8 mouse cellular contexts compared by ENCODE assay signal in the genomic region with DNA sequence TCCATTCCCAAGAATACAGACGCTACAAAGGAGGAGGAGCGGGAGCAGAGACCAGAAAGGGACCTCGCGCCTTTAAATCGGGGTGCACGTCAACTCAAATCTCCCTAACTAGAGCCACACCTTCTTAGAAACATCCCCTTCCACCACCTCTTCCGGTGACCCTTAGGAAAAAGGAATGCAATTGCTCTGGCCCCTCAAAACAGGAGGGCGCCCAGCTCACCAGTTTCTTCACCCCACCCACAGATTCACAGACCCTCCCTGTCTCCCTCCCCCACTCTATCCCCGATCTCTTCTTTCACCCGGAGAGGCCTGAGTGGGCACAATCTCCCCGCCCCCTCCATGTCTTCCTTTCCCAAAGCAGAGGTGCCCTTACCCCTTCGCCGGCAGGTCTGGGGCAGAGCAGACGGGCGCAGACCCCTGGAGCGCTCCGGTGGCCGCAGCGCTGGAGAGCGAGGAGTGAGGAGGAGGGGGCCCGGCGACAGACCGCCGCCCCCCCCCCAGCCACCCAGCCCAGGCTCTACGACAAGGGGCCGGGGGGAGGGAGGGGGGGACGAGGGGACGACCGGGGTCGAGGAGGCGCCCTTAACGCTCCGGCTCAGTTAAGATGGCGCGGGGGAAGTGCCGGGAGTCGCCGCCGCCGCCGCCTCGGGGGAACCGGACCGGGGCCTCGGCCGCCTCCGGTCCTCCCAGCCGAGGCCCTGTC. TPM values are rescaled to one million over a fixed set of nuclear protein-coding genes. Genes with fewer than 3 reads are reported as not detected.
DNase-seq lines count a peak whose midpoint lies in the region; ATAC-seq and TF ChIP-seq lines count a peak whose summit lies in the region.

No protein-coding gene starts in this region.

- H3K4me1 ChIP-seq in cortical plate, adult 2 months (ENCODE audit: control insufficient read depth, insufficient read depth, low read length): peaks cover 2% of the 10 kb centered on the region; the same call in 1 of the 2 replicates
- H3K4me1 ChIP-seq in intestine, embryonic 15.5 days (replicated peaks): peaks cover 13% of the 10 kb centered on the region
- 0 out of 2 replicates have a peak, but pooled peaks cover 6% of the 10 kb centered on the region for H3K4me1 ChIP-seq in limb, embryonic 14.5 days (ENCODE audit: control insufficient read depth, insufficient read depth, low read length)
- H3K4me1 ChIP-seq in midbrain, embryonic 14.5 days (ENCODE audit: control insufficient read depth, insufficient read depth, low read length): peaks cover 19% of the 10 kb centered on the region
- H3K4me1 ChIP-seq in spleen, adult 2 months (ENCODE audit: control insufficient read depth, insufficient read depth, insufficient read length): peaks cover 5% of the 10 kb centered on the region; the same call in 1 of the 2 replicates

- 1% methylated on average over 41 of the region's 48 CpGs for WGBS in intestine, embryonic 15.5 days
- WGBS in limb, embryonic 14.5 days: under 1% methylated on average over 23 of the region's 48 CpGs
- WGBS in midbrain, embryonic 14.5 days: under 1% methylated on average over 36 of the region's 48 CpGs
- 1% methylated on average over 38 of the region's 48 CpGs for WGBS in spleen, adult 2 months

- H3K9ac ChIP-seq in intestine, embryonic 15.5 days: peak overlapping the region; percentile 99
- H3K9ac ChIP-seq in limb, embryonic 14.5 days (ENCODE audit: low read depth, low read length, severe bottlenecking): peak overlapping the region; percentile 99
- H3K9ac ChIP-seq in midbrain, embryonic 14.5 days (replicated peaks; ENCODE audit: low read length): peak overlapping the region; percentile 99

- peak overlapping the region; percentile 77 for H3K4me3 ChIP-seq in cortical plate, adult 2 months (ENCODE audit: insufficient read depth, low read length)
- peak overlapping the region; percentile 98 for H3K4me3 ChIP-seq in intestine, embryonic 15.5 days (replicated peaks)
- peak overlapping the region; percentile 99 for H3K4me3 ChIP-seq in limb, embryonic 14.5 days (replicated peaks; ENCODE audit: low read length)
- H3K4me3 ChIP-seq in midbrain, embryonic 14.5 days (replicated peaks; ENCODE audit: low read depth, low read length): peak overlapping the region; percentile 98
- H3K4me3 ChIP-seq in spleen, adult 2 months (ENCODE audit: extremely low read depth, insufficient read depth, insufficient read length): peak overlapping the region; percentile 85

- peak overlapping the region; percentile 87 for H3K4me2 ChIP-seq in intestine, embryonic 15.5 days (replicated peaks)
- peak overlapping the region; percentile 82 for H3K4me2 ChIP-seq in limb, embryonic 14.5 days (replicated peaks; ENCODE audit: low read depth, low read length, severe bottlenecking)
- H3K4me2 ChIP-seq in midbrain, embryonic 14.5 days (ENCODE audit: low read length): peak overlapping the region; percentile 79

- peak; percentile 14 to 47 for DNase-seq in urinary bladder, adult 18-20 months (ENCODE audit: low spot score in 2 of 2)
- no peak for DNase-seq in urinary bladder, postnatal 10 days (ENCODE audit: low spot score)
- peak; percentile 18 to 29 for DNase-seq in gastrocnemius, postnatal 36 days
- DNase-seq in limb, embryonic 14.5 days (ENCODE audit: low spot score): peak; percentile 21
- DNase-seq in midbrain, embryonic 14.5 days: peak; percentile 61
- peak in 1 of 2 experiments; percentile 22 for DNase-seq in spleen, adult 2 months (ENCODE audit: low read depth in 1 of 2, low spot score in 2 of 2)

- no peak for TF ChIP-seq CTCF in cortical plate, adult 2 months (IDR thresholded peaks at IDR 0.05; ENCODE audit: extremely low read depth, insufficient read depth, low read length)
- no peak for TF ChIP-seq CTCF in spleen, adult 2 months (IDR thresholded peaks at IDR 0.05; ENCODE audit: extremely low read depth, insufficient read depth, insufficient read length, insufficient replicate concordance)

- no peaks in the 10 kb centered on the region for H3K9me3 ChIP-seq in intestine, embryonic 15.5 days
- H3K9me3 ChIP-seq in limb, embryonic 14.5 days (ENCODE audit: control insufficient read depth, low read length): no peaks in the 10 kb centered on the region
- no peaks in the 10 kb centered on the region for H3K9me3 ChIP-seq in midbrain, embryonic 14.5 days (ENCODE audit: control insufficient read depth, low read length)

- no peaks in the 10 kb centered on the region for H3K27me3 ChIP-seq in intestine, embryonic 15.5 days (replicated peaks)
- H3K27me3 ChIP-seq in limb, embryonic 14.5 days (ENCODE audit: control insufficient read depth, insufficient read depth, low read length): no peaks in the 10 kb centered on the region
- no peaks in the 10 kb centered on the region for H3K27me3 ChIP-seq in midbrain, embryonic 14.5 days (ENCODE audit: control insufficient read depth, insufficient read depth, low read length)
- H3K27me3 ChIP-seq in spleen, adult 2 months (ENCODE audit: control insufficient read depth, insufficient read depth, low read length): no peaks in the 10 kb centered on the region

- no peaks in the 10 kb centered on the region for H3K36me3 ChIP-seq in intestine, embryonic 15.5 days
- H3K36me3 ChIP-seq in limb, embryonic 14.5 days (ENCODE audit: control insufficient read depth, insufficient read depth, low read length): peaks cover 6% of the 10 kb centered on the region
- H3K36me3 ChIP-seq in midbrain, embryonic 14.5 days (ENCODE audit: control insufficient read depth, insufficient read depth, low read length): no peaks in the 10 kb centered on the region
- H3K36me3 ChIP-seq in spleen, adult 2 months (ENCODE audit: control insufficient read depth, insufficient read depth, low read length): no peaks in the 10 kb centered on the region; the same call in 1 of the 2 replicates

- intact Hi-C loops in gastrocnemius, postnatal 36 days (cut with DNase I): no loop called here

- peak overlapping the region; percentile 93; the same call in 1 of the 2 replicates for H3K27ac ChIP-seq in cortical plate, adult 2 months (ENCODE audit: insufficient read depth, low read length)
- peak overlapping the region; percentile 97 for H3K27ac ChIP-seq in intestine, embryonic 15.5 days
- H3K27ac ChIP-seq in limb, embryonic 14.5 days (replicated peaks; ENCODE audit: low read depth, low read length): peak overlapping the region; percentile 95
- H3K27ac ChIP-seq in midbrain, embryonic 14.5 days (replicated peaks; ENCODE audit: low read depth, low read length): peak overlapping the region; percentile 98
- peak overlapping the region; percentile 95 for H3K27ac ChIP-seq in spleen, adult 2 months (ENCODE audit: insufficient read depth, low read length)

- TF ChIP-seq POLR2A in cortical plate, adult 2 months (IDR thresholded peaks at IDR 0.05; ENCODE audit: extremely low read depth, insufficient read depth, low read length): peak; percentile 54; the same call in 1 of the 2 replicates
- TF ChIP-seq POLR2A in limb, embryonic 14.5 days (IDR thresholded peaks at IDR 0.05; ENCODE audit: borderline replicate concordance, extremely low read depth, insufficient read depth, insufficient read length): no peak
- no peak for TF ChIP-seq POLR2A in spleen, adult 2 months (IDR thresholded peaks at IDR 0.05; ENCODE audit: low read depth, low read length)

- ATAC-seq in intestine, embryonic 15.5 days: peak; percentile 57
- peak; percentile 60 for ATAC-seq in limb, embryonic 14.5 days (ENCODE audit: low FRiP score, low read depth)
- ATAC-seq in midbrain, embryonic 14.5 days (ENCODE audit: low FRiP score, low TSS enrichment): peak; percentile 70

RNA-seq across cellular contexts. Expression of a gene that starts 0.6 kb away (rescaled TPM):
- polyA plus RNA-seq in cortical plate, adult 2 months (2012; rRNA removed): 29.7 and 29.9 TPM in 2 replicates
- total RNA-seq in gastrocnemius, postnatal 36 days (2021): 10 to 100 TPM; 33.7 to 36.4 TPM
- 12.1 and 12.8 TPM in 2 replicates for polyA plus RNA-seq in intestine, embryonic 15.5 days (2015; fragmentation: Nextera tagmentation; extraction: Ambion mirVana)
- 11.8 TPM in 2 replicates for polyA plus RNA-seq in limb, embryonic 14.5 days (2012; rRNA removed)
- polyA plus RNA-seq in limb, embryonic 14.5 days (2014; fragmentation: Nextera tagmentation; extraction: Ambion mirVana): 19.2 and 19.3 TPM in 2 replicates
- 37.0 and 37.5 TPM in 2 replicates for polyA plus RNA-seq in midbrain, embryonic 14.5 days (2014; fragmentation: Nextera tagmentation; extraction: Ambion mirVana)
- polyA plus RNA-seq in spleen, adult 2 months (2012; rRNA removed): 2.5 and 2.6 TPM in 2 replicates
